Mouse (Mus musculus): Measurements from ENCODE around the gene Ass1. TPM values are rescaled to one million over a fixed set of nuclear protein-coding genes. Genes with fewer than 3 reads are reported as not detected.

Gene Ass1
- polyA plus RNA-seq, 1 experiment from 2014 or later, result 20.3 TPM

DNA sequence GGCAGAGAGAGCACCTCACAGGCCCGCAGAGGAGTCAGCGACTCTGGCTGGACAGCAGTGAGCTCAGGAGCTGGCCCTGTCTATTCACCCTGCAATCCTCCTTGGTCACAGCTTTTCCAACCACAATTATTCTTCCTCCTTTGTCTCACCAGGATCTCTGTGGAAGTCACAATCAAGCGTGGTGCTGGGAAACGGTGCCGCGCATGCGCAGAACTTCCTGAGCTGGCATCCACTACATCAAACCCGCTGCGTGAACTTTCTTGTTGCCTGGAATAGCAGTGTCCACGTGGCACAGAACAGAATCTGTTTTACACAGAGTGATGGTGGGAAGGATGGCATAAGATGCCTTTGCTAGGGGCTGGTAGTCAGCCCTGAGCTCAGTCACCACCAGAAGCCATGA is 82.0 kb downstream of the Ass1 start:
- ATAC-seq (ENCODE audit: low FRiP score, low TSS enrichment), result no peak
- Histone ChIP-seq H3K9me3 (ENCODE audit: control insufficient read depth, low read length) (peaks cover 4% of the 10 kb centered on the region; the same call in 1 of the 2 replicates), H3K4me3 (ENCODE audit: low read length) (no peak overlapping the region), H3K36me3 (ENCODE audit: control insufficient read depth, insufficient read depth, low read length) (no peaks in the 10 kb centered on the region), H3K4me2 (replicated peaks; ENCODE audit: low read depth, low read length) (no peak overlapping the region), H3K27ac (ENCODE audit: low read depth, low read length) (no peak overlapping the region), H3K9ac (ENCODE audit: low read depth, low read length) (no peak overlapping the region), H3K4me1 (ENCODE audit: control insufficient read depth, insufficient read depth, low read length) (0 out of 2 replicates have a peak, but pooled peaks cover 5% of the 10 kb centered on the region), H3K27me3 (ENCODE audit: control insufficient read depth, insufficient read depth, low read length) (no peaks in the 10 kb centered on the region)
- 89% methylated on average over 10 of the region's 10 CpGs for WGBS

DNA sequence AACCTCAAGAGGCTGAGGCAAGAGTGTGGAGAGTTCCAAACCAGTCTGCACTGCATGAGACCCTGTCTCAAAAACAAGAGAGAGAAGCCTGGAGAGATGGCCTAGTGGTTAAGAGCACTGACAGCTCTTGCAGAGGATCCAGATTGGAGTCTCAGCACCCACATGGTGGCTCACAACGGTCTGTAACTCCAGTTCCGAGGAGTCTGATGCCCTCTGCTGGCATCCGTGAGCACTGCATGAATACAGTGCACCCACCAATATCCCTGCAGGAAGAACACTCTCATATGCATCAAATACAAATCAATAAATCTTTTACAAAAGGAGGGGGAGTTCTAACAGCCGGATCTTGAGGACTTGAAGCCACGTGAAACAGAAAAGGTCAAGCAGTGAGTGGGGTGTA is 84.6 kb downstream of the Ass1 start:
- ATAC-seq (ENCODE audit: low FRiP score, low TSS enrichment), result no peak
- Histone ChIP-seq H3K4me1 (ENCODE audit: control insufficient read depth, insufficient read depth, low read length) (no peaks in the 10 kb centered on the region), H3K9me3 (ENCODE audit: control insufficient read depth, low read length) (peaks cover 4% of the 10 kb centered on the region; the same call in 1 of the 2 replicates), H3K4me3 (ENCODE audit: low read length) (no peak overlapping the region), H3K4me2 (replicated peaks; ENCODE audit: low read depth, low read length) (no peak overlapping the region), H3K36me3 (ENCODE audit: control insufficient read depth, insufficient read depth, low read length) (no peaks in the 10 kb centered on the region), H3K27ac (ENCODE audit: low read depth, low read length) (no peak overlapping the region), H3K27me3 (ENCODE audit: control insufficient read depth, insufficient read depth, low read length) (no peaks in the 10 kb centered on the region), H3K9ac (ENCODE audit: low read depth, low read length) (no peak overlapping the region)
- 89% methylated on average over 5 of the region's 5 CpGs for WGBS

Other genes with a start within 250 kb of the Ass1 start
- gene Ncs1, start 224.4 kb upstream of the Ass1 start, polyA plus RNA-seq (2014; fragmentation: Nextera tagmentation; extraction: Ambion mirVana), result 34.5 and 57.0 TPM in 2 replicates
- 0.10 TPM in 1 of 2 replicates, not detected in the other for gene Hmcn2, start 155.8 kb upstream of the Ass1 start, polyA plus RNA-seq (2014; fragmentation: Nextera tagmentation; extraction: Ambion mirVana)
- gene Fubp3, start 102.4 kb downstream of the Ass1 start, polyA plus RNA-seq (2014; fragmentation: Nextera tagmentation; extraction: Ambion mirVana), result 81.5 and 102 TPM in 2 replicates
- gene Prdm12, start 169.8 kb downstream of the Ass1 start, polyA plus RNA-seq (2014; fragmentation: Nextera tagmentation; extraction: Ambion mirVana), result not detected in 2 replicates
- gene Exosc2, start 200.5 kb downstream of the Ass1 start, polyA plus RNA-seq (2014; fragmentation: Nextera tagmentation; extraction: Ambion mirVana), result 64.9 and 73.6 TPM in 2 replicates
- 30.9 and 54.6 TPM in 2 replicates for gene Abl1, start 218.2 kb downstream of the Ass1 start, polyA plus RNA-seq (2014; fragmentation: Nextera tagmentation; extraction: Ambion mirVana)